Mouse (Mus musculus) forebrain, postnatal 0 days (tissue): ENCODE data around the gene Mcpt2. TPM values are rescaled to one million over a fixed set of nuclear protein-coding genes. Genes with fewer than 3 reads are reported as not detected.
"Not testable (repeated sequence)": the region's sequence is repeated elsewhere in the genome, so short reads cannot be mapped to it uniquely, and the experiment has no call there.

ENCODE experiments used
- ATAC-seq: fragments of 200-750 bp; cut with Nextera tagmentation; 2 replicates; pipeline ENCODE4 v1.8.0; 2017; ENCODE audit warnings: mild to moderate bottlenecking, moderate library complexity
- DNase-seq: peaks from one replicate; pipeline ENCODE4 v3.0.0-alpha.2; 2015
- H3K27ac ChIP-seq: fragments of 300-500 bp; sonication (generic); 2 replicates; pipeline ENCODE4 v1.5.1; 2014; ENCODE audit warnings: low read depth, mild to moderate bottlenecking, antibody characterized with exemption, low read length, moderate library complexity, mixed read lengths
- H3K27me3 ChIP-seq: fragments of 300-500 bp; sonication (generic); 2 replicates; pipeline ENCODE4 v1.6.1; 2014; ENCODE audit warnings: mild to moderate bottlenecking, low read length, mixed read lengths; ENCODE audit not compliant: insufficient read depth
- H3K36me3 ChIP-seq: fragments of 300-500 bp; sonication (generic); 2 replicates; pipeline ENCODE4 v1.6.1; 2014; ENCODE audit warnings: mild to moderate bottlenecking, moderate library complexity; ENCODE audit not compliant: insufficient read depth
- H3K4me1 ChIP-seq: fragments of 300-500 bp; sonication (generic); 2 replicates; pipeline ENCODE4 v1.6.1; 2014; ENCODE audit warnings: antibody characterized with exemption; ENCODE audit not compliant: insufficient read depth
- H3K4me2 ChIP-seq: fragments of 300-500 bp; sonication (generic); 2 replicates; pipeline ENCODE4 v1.6.1; 2014; ENCODE audit warnings: low read depth, mild to moderate bottlenecking, moderate library complexity
- H3K4me3 ChIP-seq: fragments of 300-500 bp; sonication (generic); 2 replicates; pipeline ENCODE4 v1.5.1; 2014; ENCODE audit warnings: low read depth, low read length, mixed read lengths
- H3K9ac ChIP-seq: fragments of 300-500 bp; sonication (generic); 2 replicates; pipeline ENCODE4 v1.6.1; 2014; ENCODE audit warnings: mild to moderate bottlenecking
- H3K9me3 ChIP-seq: fragments of 300-500 bp; sonication (generic); 2 replicates; pipeline ENCODE4 v1.6.1; 2016; ENCODE audit warnings: low read length
- CTCF ChIP-seq: sonication (generic); IDR thresholded peaks from 2 replicates; pipeline ENCODE4 v1.5.1; 2016; ENCODE audit warnings: antibody characterized with exemption, control low read depth, low read depth
- WGBS: fragments of 180-500 bp; shearing (Covaris S2); extraction: QIAGEN DNeasy Blood & Tissue Kit; methylation state at CpG from one replicate; pipeline ENCODE4 v1.1.7; 2014; 5-methylcytosine and 5-hydroxymethylcytosine counted together
- polyA plus RNA-seq: library from polyadenylated mRNA; unstranded; fragments of >200 nt; fragmentation: Nextera tagmentation; extraction: Ambion mirVana; gene quantifications from 2 replicates; pipeline ENCODE4 v1.2.1, GENCODE M21; 2015
- total RNA-seq: library from RNA; depleted of rRNA; stranded (reverse); fragments of >200 nt; gene quantifications from 2 replicates; pipeline ENCODE4 v1.2.3, GENCODE M21; 2014; rRNA removed

Gene Mcpt2
- total RNA-seq (not detected in 2 replicates), polyA plus RNA-seq (not detected in 2 replicates)

DNA sequence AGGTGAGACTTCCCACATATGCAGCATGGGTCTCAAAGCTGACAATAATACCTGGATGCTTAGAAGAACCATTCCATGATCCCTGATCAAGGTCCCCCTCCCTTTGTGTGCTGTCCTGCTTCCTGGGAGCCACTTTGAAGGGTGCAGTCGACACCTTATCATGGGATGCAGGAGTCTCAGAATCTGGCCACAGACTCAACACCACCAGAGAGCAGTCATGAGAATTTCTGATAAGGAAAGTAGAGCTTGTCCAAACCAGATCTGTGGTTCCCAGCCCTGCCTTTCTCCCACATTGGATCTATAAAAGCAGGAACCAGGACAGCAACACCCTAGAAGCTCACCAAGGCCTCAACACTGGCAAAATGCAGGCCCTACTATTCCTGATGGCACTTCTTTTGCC lies at the start of gene Mcpt2:
Gene Mcpt2, plus strand, starts transcription at position 250 of the 400 bp plus-strand sequence.
- H3K4me3 ChIP-seq, H3K36me3 ChIP-seq, H3K9me3 ChIP-seq, DNase-seq, H3K27me3 ChIP-seq, H3K27ac ChIP-seq, H3K4me2 ChIP-seq, ATAC-seq, H3K4me1 ChIP-seq, H3K9ac ChIP-seq: not testable (repeated sequence)
- 68% methylated on average over 1 of the region's 1 CpGs for WGBS

DNA sequence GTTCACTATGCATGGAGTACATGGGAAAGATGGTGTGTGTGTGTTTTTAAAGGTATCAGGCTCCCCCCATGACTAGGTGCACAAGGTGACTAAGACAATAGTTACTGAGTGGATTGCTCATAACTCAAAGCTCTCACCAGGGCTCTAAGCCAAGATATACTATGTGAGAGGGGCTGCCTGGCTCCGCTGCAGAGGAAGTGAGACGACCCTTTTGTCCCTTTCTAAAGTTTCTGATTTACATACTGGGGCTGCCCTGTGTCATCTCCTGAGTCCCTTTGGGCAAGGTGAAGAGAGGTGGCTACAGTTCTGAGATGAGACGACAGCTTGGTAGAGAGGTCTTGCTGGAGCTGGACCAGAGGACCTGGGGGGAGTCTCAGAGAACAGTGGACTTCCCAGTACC lies 28.7 kb upstream of the Mcpt2 start:
- H3K4me2 ChIP-seq, result no peak overlapping the region
- H3K27ac ChIP-seq, result no peak overlapping the region
- H3K27me3 ChIP-seq, result no peaks in the 10 kb centered on the region
- H3K4me1 ChIP-seq, result no peaks in the 10 kb centered on the region
- ATAC-seq, result no peak
- H3K9me3 ChIP-seq, result no peaks in the 10 kb centered on the region
- WGBS, result 78% methylated on average over 3 of the region's 3 CpGs
- H3K9ac ChIP-seq, result no peak overlapping the region
- DNase-seq, result no peak
- H3K4me3 ChIP-seq, result no peak overlapping the region
- H3K36me3 ChIP-seq, result no peaks in the 10 kb centered on the region
- TF ChIP-seq CTCF, result no peak

DNA sequence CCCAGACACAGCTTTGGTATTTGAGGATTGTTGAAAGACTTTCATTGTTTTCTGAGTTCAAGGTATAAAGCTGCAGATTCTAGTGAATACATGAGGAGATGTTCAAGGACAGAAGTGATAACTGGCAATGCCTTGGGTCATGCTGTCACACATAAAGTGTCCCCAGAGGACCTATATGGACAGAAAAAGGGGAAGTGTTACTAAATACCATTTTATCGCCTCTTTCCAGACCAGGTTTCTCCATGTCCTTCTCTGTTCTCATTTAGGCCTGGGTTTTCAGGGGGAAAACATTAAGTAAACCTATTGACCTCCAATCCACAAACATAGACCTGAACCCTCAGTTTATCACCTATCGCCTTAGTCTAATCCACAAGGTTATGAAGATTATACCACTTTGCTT lies 27.9 kb upstream of the Mcpt2 start:
- no peak overlapping the region for H3K4me2 ChIP-seq
- H3K27me3 ChIP-seq, result no peaks in the 10 kb centered on the region
- no peak overlapping the region for H3K9ac ChIP-seq
- 93% methylated on average over 2 of the region's 2 CpGs for WGBS
- no peaks in the 10 kb centered on the region for H3K9me3 ChIP-seq
- H3K4me1 ChIP-seq, result no peaks in the 10 kb centered on the region
- H3K27ac ChIP-seq, result no peak overlapping the region
- no peaks in the 10 kb centered on the region for H3K36me3 ChIP-seq
- ATAC-seq (no peak), DNase-seq (no peak)
- no peak for TF ChIP-seq CTCF
- no peak overlapping the region for H3K4me3 ChIP-seq

DNA sequence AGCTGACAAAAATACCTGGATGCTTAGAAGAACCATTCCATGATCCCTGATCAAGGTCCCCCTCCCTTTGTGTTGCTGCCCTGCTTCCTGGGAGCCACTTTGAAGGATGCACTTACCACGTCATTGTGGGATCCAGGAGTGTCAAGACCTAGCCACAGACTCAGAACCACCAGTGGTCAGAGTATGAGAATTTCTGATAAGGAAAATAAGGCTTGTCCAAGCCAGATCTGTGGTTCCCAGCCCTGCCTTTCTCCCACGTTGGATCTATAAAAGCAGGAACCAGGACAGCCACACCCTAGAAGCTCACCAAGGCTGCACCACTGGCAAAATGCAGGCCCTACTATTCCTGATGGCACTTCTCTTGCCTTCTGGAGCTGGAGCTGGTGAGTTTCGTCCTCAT lies 24.2 kb upstream of the Mcpt2 start, which contains the start of gene Mcpt1:
Gene Mcpt1, plus strand, starts transcription at position 301 of the 400 bp plus-strand sequence.
- not testable (repeated sequence) for H3K9ac ChIP-seq, H3K27me3 ChIP-seq, H3K27ac ChIP-seq, H3K9me3 ChIP-seq, H3K4me3 ChIP-seq, ATAC-seq, H3K36me3 ChIP-seq, H3K4me1 ChIP-seq, H3K4me2 ChIP-seq, DNase-seq
- WGBS, result 87% methylated on average over 3 of the region's 3 CpGs

DNA sequence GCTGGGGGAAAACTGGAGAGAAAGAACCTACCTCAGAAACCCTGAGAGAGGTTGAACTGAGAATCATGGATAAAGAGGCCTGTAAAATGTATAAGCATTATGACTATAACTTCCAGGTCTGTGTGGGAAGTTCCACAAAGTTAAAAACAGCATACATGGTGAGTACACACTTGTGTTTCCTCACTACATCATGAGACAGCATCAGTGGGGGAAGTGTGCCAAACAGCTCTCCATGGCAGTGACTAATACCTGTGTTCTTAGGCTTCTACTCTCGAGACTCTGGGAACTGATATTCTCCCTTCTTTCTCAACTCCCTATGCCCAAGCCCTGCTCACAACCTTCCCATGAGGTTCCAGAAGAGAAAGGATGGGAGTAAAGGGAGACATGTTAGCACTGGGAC lies 22.4 kb upstream of the Mcpt2 start:
- H3K9ac ChIP-seq, result no peak overlapping the region
- H3K4me1 ChIP-seq, result no peaks in the 10 kb centered on the region
- no peak for TF ChIP-seq CTCF
- H3K36me3 ChIP-seq, result no peaks in the 10 kb centered on the region
- H3K4me3 ChIP-seq, result no peak overlapping the region
- DNase-seq (no peak), ATAC-seq (no peak)
- no peaks in the 10 kb centered on the region for H3K27me3 ChIP-seq
- no peak overlapping the region for H3K4me2 ChIP-seq
- H3K27ac ChIP-seq, result no peak overlapping the region
- no peaks in the 10 kb centered on the region for H3K9me3 ChIP-seq
- WGBS, result 68% methylated on average over 1 of the region's 1 CpGs

DNA sequence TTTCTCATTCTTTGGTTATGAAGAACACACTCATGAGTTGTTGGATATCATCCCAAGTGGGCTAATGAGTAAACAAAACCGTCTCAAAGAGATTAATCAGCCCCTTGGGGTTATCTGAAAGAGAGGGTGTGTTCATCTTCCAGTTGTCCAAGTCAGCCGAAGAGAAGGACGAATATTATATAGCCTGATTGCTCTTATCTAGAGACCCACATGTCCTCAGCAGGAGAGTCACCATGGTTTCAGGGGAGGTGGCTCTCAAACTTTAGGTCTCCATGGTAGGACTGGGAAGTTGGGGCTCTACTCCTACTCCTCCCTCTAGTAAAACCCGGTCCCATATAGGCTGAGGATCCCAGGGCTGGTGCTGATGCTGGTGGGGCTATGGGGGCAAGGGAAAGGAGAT lies 20.5 kb upstream of the Mcpt2 start:
- not testable (repeated sequence) for H3K36me3 ChIP-seq, H3K4me1 ChIP-seq, ATAC-seq, DNase-seq, H3K4me2 ChIP-seq, H3K27me3 ChIP-seq, H3K4me3 ChIP-seq, H3K27ac ChIP-seq, H3K9ac ChIP-seq, H3K9me3 ChIP-seq
- WGBS, result 84% methylated on average over 4 of the region's 4 CpGs

DNA sequence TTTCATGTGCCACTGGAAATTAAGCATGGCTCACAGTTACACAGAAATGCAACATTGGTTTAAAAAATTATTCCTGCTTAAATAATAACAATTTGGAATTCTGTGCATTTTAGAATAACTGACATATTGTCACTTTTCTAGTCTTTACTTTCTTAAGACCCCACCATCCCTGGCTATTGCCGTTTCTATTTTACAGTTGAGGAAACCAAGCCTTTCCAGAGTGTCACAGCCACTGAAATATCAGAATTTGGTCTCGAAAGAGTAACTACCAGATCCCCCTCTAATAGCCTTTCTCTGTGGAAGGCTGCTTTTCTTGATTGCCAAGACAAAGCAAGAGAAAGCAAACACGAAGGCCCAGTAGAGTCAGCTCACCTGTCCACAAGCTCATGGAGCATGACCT lies 11.4 kb upstream of the Mcpt2 start, which contains the start of gene Mcpt9:
Gene Mcpt9, minus strand, starts transcription at position 101 of the 400 bp plus-strand sequence.
- H3K9me3 ChIP-seq, DNase-seq, H3K4me3 ChIP-seq, ATAC-seq, H3K27ac ChIP-seq, H3K4me2 ChIP-seq, H3K9ac ChIP-seq, H3K4me1 ChIP-seq, H3K27me3 ChIP-seq, H3K36me3 ChIP-seq: not testable (repeated sequence)
- 75% methylated on average over 3 of the region's 3 CpGs for WGBS

DNA sequence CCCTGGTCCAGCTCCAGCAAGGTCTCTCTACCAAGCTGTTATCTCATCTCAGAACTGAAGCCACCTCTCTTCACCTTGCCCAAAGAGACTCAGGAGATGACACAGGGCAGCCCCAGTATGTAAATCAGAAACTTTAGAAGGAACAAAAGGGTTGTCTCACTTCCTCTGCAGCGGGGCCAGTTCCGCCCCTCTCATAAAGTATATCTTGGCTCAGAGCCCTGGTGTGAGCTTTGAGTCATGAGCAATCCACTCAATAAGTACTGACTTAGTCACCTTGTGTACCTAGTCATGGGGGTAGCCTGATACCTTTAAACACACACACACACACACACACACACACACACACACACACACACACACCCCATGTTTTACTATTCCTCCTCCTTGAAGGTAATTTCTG lies 7.4 kb upstream of the Mcpt2 start:
- H3K9ac ChIP-seq, result no peak overlapping the region
- 71% methylated on average over 2 of the region's 2 CpGs for WGBS
- no peak overlapping the region for H3K4me2 ChIP-seq
- H3K27ac ChIP-seq, result no peak overlapping the region
- H3K36me3 ChIP-seq, result no peaks in the 10 kb centered on the region
- H3K27me3 ChIP-seq, result no peaks in the 10 kb centered on the region
- H3K9me3 ChIP-seq, result no peaks in the 10 kb centered on the region
- no peaks in the 10 kb centered on the region for H3K4me1 ChIP-seq
- no peak overlapping the region for H3K4me3 ChIP-seq
- DNase-seq (no peak), ATAC-seq (no peak)
- no peak for TF ChIP-seq CTCF
